Comparison of ENCODE assay signal across 9 mouse cellular contexts in genomic region chr5:129730344-129730743, GRCm38 (mm10). TPM values are rescaled to one million over a fixed set of nuclear protein-coding genes. Genes with fewer than 3 reads are reported as not detected.
DNase-seq lines count a peak whose midpoint lies in the region; ATAC-seq and TF ChIP-seq lines count a peak whose summit lies in the region.
"Had no signal": no experiment of that assay in that cellular context is flagged by ENCODE, and none has a peak within 500 bp of the region (broad histone marks: within the 10 kb centered on the region; RNA-seq: fewer than 3 reads in every experiment).

No protein-coding gene starts in this region.

- H3K4me2 ChIP-seq in lung, embryonic 16.5 days (ENCODE audit: low read depth, low read length) = no peak overlapping the region
- H3K4me2 ChIP-seq in heart, embryonic 11.5 days = peak overlapping the region; percentile 45
- 0 out of 2 replicates have a peak overlapping the region, but pooled peaks have one; percentile 2 for H3K4me2 ChIP-seq in stomach, postnatal 0 days (replicated peaks; ENCODE audit: low read depth)

- peaks cover 17% of the 10 kb centered on the region for H3K4me1 ChIP-seq in lung, embryonic 16.5 days (replicated peaks; ENCODE audit: control insufficient read depth, insufficient read depth, low read length)
- peaks cover 47% of the 10 kb centered on the region for H3K4me1 ChIP-seq in heart, embryonic 11.5 days (ENCODE audit: control insufficient read depth, insufficient read depth, low read length)
- H3K4me1 ChIP-seq in stomach, postnatal 0 days (replicated peaks; ENCODE audit: control insufficient read depth, insufficient read depth) = peaks cover 5% of the 10 kb centered on the region; the same call in 1 of the 2 replicates

- H3K27ac ChIP-seq in lung, embryonic 16.5 days (ENCODE audit: low read length) = no peak overlapping the region
- peak overlapping the region; percentile 81 for H3K27ac ChIP-seq in heart, embryonic 11.5 days (ENCODE audit: low read depth, low read length)
- H3K27ac ChIP-seq in stomach, postnatal 0 days (replicated peaks) = no peak overlapping the region

- DNase-seq in lung, postnatal 14 days = no peak
- peak; percentile 37 to 58 for DNase-seq in cerebellum, postnatal 14 days
- DNase-seq in kidney, postnatal 25 days = peak; percentile 58 to 80
- peak; percentile 68 for DNase-seq in stomach, postnatal 0 days (ENCODE audit: low spot score)
- no peak for DNase-seq in spleen, postnatal 14 days (ENCODE audit: low spot score in 2 of 2)
- DNase-seq in left cerebral cortex, postnatal 4 days = no peak

- H3K27me3 ChIP-seq in lung, embryonic 16.5 days (ENCODE audit: control insufficient read depth, insufficient read depth, low read depth, low read length) = no peaks in the 10 kb centered on the region
- no peaks in the 10 kb centered on the region for H3K27me3 ChIP-seq in heart, embryonic 11.5 days (ENCODE audit: control insufficient read depth, insufficient read depth, low read length)
- no peaks in the 10 kb centered on the region for H3K27me3 ChIP-seq in stomach, postnatal 0 days (ENCODE audit: control insufficient read depth, insufficient read depth, low read length)

- peak; percentile 42; the same call in 1 of the 2 replicates for ATAC-seq in lung, embryonic 16.5 days (ENCODE audit: low read depth)
- peak; percentile 50; the same call in 1 of the 2 replicates for ATAC-seq in heart, embryonic 11.5 days (replicated peaks; ENCODE audit: insufficient number of reproducible peaks, low FRiP score, low TSS enrichment)
- ATAC-seq in stomach, postnatal 0 days (ENCODE audit: low FRiP score, low TSS enrichment) = peak; percentile 70

- H3K4me3 ChIP-seq in lung, embryonic 16.5 days (ENCODE audit: low read length) = no peak overlapping the region
- H3K4me3 ChIP-seq in heart, embryonic 11.5 days (ENCODE audit: low read depth, low read length) = no peak overlapping the region
- no peak overlapping the region for H3K4me3 ChIP-seq in stomach, postnatal 0 days (ENCODE audit: low read depth, low read length)

- WGBS in lung, embryonic 16.5 days = 59% methylated on average over 11 of the region's 11 CpGs
- WGBS in heart, embryonic 11.5 days (ENCODE audit: insufficient replicate concordance) = 36% methylated on average over 11 of the region's 11 CpGs
- WGBS in stomach, postnatal 0 days = 49% methylated on average over 11 of the region's 11 CpGs

- intact Hi-C loops in left cerebral cortex, postnatal 4 days (cut with DNase I) = no loop called here

- no peak for TF ChIP-seq CTCF in stomach, postnatal 0 days (IDR thresholded peaks at IDR 0.05; ENCODE audit: low read depth)

- no peak overlapping the region for H3K9ac ChIP-seq in lung, embryonic 16.5 days (ENCODE audit: low read length)
- H3K9ac ChIP-seq in heart, embryonic 11.5 days (ENCODE audit: low read depth, low read length) = 0 out of 2 replicates have a peak overlapping the region, but pooled peaks have one; percentile 29
- no peak overlapping the region for H3K9ac ChIP-seq in stomach, postnatal 0 days (ENCODE audit: low read length)

- no peak for TF ChIP-seq EP300 in stomach, postnatal 0 days (optimal IDR thresholded peaks at IDR 0.05)

- no peaks in the 10 kb centered on the region for H3K9me3 ChIP-seq in lung, embryonic 16.5 days (ENCODE audit: control insufficient read depth, low read length)
- H3K9me3 ChIP-seq in heart, embryonic 11.5 days (replicated peaks; ENCODE audit: control insufficient read depth, low read length) = no peaks in the 10 kb centered on the region
- no peaks in the 10 kb centered on the region for H3K9me3 ChIP-seq in stomach, postnatal 0 days (ENCODE audit: control insufficient read depth, low read length)

- no peaks in the 10 kb centered on the region for H3K36me3 ChIP-seq in lung, embryonic 16.5 days (ENCODE audit: control insufficient read depth, insufficient read depth, low read length)
- H3K36me3 ChIP-seq in heart, embryonic 11.5 days (ENCODE audit: control insufficient read depth, insufficient read depth, low read length) = peaks cover 3% of the 10 kb centered on the region; the same call in 1 of the 2 replicates
- H3K36me3 ChIP-seq in stomach, postnatal 0 days (ENCODE audit: control insufficient read depth, insufficient read depth, low read length) = no peaks in the 10 kb centered on the region

RNA-seq across cellular contexts. Expression of gene Nipsnap2, which starts 5.5 kb away (rescaled TPM):
- 94.7 and 98.7 TPM in 2 replicates for polyA plus RNA-seq in lung, embryonic 16.5 days (2015; fragmentation: Nextera tagmentation; extraction: Ambion mirVana)
- 233 and 237 TPM in 2 replicates for polyA plus RNA-seq in heart, embryonic 11.5 days (2014; fragmentation: Nextera tagmentation; extraction: Ambion mirVana)
- polyA plus RNA-seq in stomach, postnatal 0 days (2015; fragmentation: Nextera tagmentation; extraction: Ambion mirVana) = 87.1 and 92.5 TPM in 2 replicates
- 10 to 100 TPM; 55.2 to 59.7 TPM for total RNA-seq in left cerebral cortex, postnatal 4 days (2021)

RNA-seq across cellular contexts. Expression of gene Mrps17, which starts 15.0 kb away (rescaled TPM):
- polyA plus RNA-seq in lung, embryonic 16.5 days (2015; fragmentation: Nextera tagmentation; extraction: Ambion mirVana) = 164 and 173 TPM in 2 replicates
- 167 and 169 TPM in 2 replicates for polyA plus RNA-seq in heart, embryonic 11.5 days (2014; fragmentation: Nextera tagmentation; extraction: Ambion mirVana)
- 135 and 140 TPM in 2 replicates for polyA plus RNA-seq in stomach, postnatal 0 days (2015; fragmentation: Nextera tagmentation; extraction: Ambion mirVana)
- total RNA-seq in left cerebral cortex, postnatal 4 days (2021) = 10 to 100 TPM; 73.9 to 74.6 TPM

RNA-seq across cellular contexts. Expression of gene Sept14, which starts 22.0 kb away (rescaled TPM):
- not detected in 2 replicates for polyA plus RNA-seq in lung, embryonic 16.5 days (2015; fragmentation: Nextera tagmentation; extraction: Ambion mirVana)
- not detected in 2 replicates for polyA plus RNA-seq in heart, embryonic 11.5 days (2014; fragmentation: Nextera tagmentation; extraction: Ambion mirVana)
- not detected in 2 replicates for polyA plus RNA-seq in stomach, postnatal 0 days (2015; fragmentation: Nextera tagmentation; extraction: Ambion mirVana)
- not detected for total RNA-seq in left cerebral cortex, postnatal 4 days (2021)
- total RNA-seq: left cerebral cortex, postnatal 10 days had no signal

RNA-seq across cellular contexts. Expression of gene Psph, which starts 56.9 kb away (rescaled TPM):
- 32.7 and 33.5 TPM in 2 replicates for polyA plus RNA-seq in lung, embryonic 16.5 days (2015; fragmentation: Nextera tagmentation; extraction: Ambion mirVana)
- 33.1 and 34.9 TPM in 2 replicates for polyA plus RNA-seq in heart, embryonic 11.5 days (2014; fragmentation: Nextera tagmentation; extraction: Ambion mirVana)
- 28.8 and 31.1 TPM in 2 replicates for polyA plus RNA-seq in stomach, postnatal 0 days (2015; fragmentation: Nextera tagmentation; extraction: Ambion mirVana)
- 10 to 100 TPM; 18.3 to 20.2 TPM for total RNA-seq in left cerebral cortex, postnatal 4 days (2021)

Comparison
In these comparisons a context has a peak if more than half of its experiments do, and no peak if none do; other contexts are left out.
1. DNase-seq: peak in cerebellum, postnatal 14 days (2 of 2), kidney, postnatal 25 days (2 of 2) and stomach, postnatal 0 days (single experiment); none in lung, postnatal 14 days (single experiment), spleen, postnatal 14 days (0 of 2) and left cerebral cortex, postnatal 4 days (single experiment).
2. Peak in every context shown above with its lines, with median percentiles within 50 percentile points of each other: ATAC-seq.